Mouse (Mus musculus) C2C12 (cell line): ENCODE data around the gene Ror1. TPM values are rescaled to one million over a fixed set of nuclear protein-coding genes. Genes with fewer than 3 reads are reported as not detected.

ENCODE experiments used
- H3K27me3 ChIP-seq: one replicate; pipeline ENCODE4 v1.6.1; 2011; ENCODE audit not compliant: control insufficient read depth, insufficient read depth, insufficient read length
- H3K36me3 ChIP-seq: one replicate; pipeline ENCODE4 v1.6.1; 2011; ENCODE audit not compliant: control insufficient read depth, insufficient read depth
- H3K4me3 ChIP-seq: one replicate; pipeline ENCODE4 v1.5.1; 2011; ENCODE audit warnings: mild to moderate bottlenecking, control low read depth; ENCODE audit not compliant: poor library complexity, insufficient read depth, severe bottlenecking
- H3K79me2 ChIP-seq: one replicate; pipeline ENCODE4 v1.6.1; 2011; ENCODE audit not compliant: control insufficient read depth, insufficient read depth
- H3K79me3 ChIP-seq: one replicate; pipeline ENCODE4 v1.6.1; 2011; ENCODE audit warnings: low read depth, control low read depth
- H3ac ChIP-seq: one replicate; pipeline ENCODE3; 2011; ENCODE audit warnings: low read depth; ENCODE audit not compliant: control insufficient read depth, insufficient read length
- CEBPB ChIP-seq: IDR thresholded peaks from one replicate; pipeline ENCODE4 v1.6.1; 2011; ENCODE audit warnings: low read depth, mild to moderate bottlenecking, control low read depth, moderate library complexity
- CTCF ChIP-seq: IDR thresholded peaks from one replicate; pipeline ENCODE4 v1.5.1; 2011; ENCODE audit not compliant: control insufficient read depth, insufficient read depth, insufficient read length
- FOSL1 ChIP-seq: IDR thresholded peaks from one replicate; pipeline ENCODE4 v1.8.0; 2011; ENCODE audit warnings: mild to moderate bottlenecking, low read length; ENCODE audit not compliant: poor library complexity, insufficient read depth, severe bottlenecking
- MAX ChIP-seq: IDR thresholded peaks from one replicate; pipeline ENCODE4 v1.6.1; 2011; ENCODE audit warnings: mild to moderate bottlenecking, control low read depth
- MYOD1 ChIP-seq: IDR thresholded peaks from one replicate; pipeline ENCODE4 v1.6.1; 2011; ENCODE audit warnings: low read depth; ENCODE audit not compliant: control insufficient read depth, insufficient read length
- MYOG ChIP-seq: IDR thresholded peaks from one replicate; pipeline ENCODE4 v1.6.1; 2011; ENCODE audit not compliant: control insufficient read depth, insufficient read length; ENCODE audit errors: extremely low read depth
- USF1 ChIP-seq: IDR thresholded peaks from one replicate; pipeline ENCODE4 v1.6.1; 2011; ENCODE audit warnings: low read depth, mild to moderate bottlenecking, control low read depth, moderate library complexity
- polyA plus RNA-seq: library from polyadenylated mRNA; unstranded; fragments of >200 nt; fragmentation: generic; extraction: Trizol; gene quantifications from one replicate; pipeline ENCODE4 v1.2.1, GENCODE M21; 2012; ENCODE audit warnings: missing spikeins

Ror1 gene
- polyA plus RNA-seq, 1 experiment = 0.04 TPM

DNA sequence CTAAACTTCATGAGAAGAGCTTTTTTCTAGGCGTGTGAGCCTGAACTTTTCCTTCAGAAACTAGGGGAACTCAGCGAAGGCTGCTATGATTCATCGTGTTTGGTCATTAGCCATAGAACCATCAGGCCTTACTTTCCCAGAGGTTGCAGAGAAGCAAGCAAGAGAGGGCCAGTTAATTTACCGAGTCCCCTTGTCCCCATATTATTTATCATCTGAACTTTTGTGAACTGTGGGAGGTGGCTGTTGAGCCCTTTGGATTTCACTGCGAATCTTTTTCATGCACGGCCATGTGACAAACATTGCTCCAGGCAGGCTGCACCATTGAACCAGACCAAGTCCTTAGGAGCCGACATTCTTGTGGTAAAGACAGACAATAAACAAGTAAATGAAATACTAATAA lies 152.2 kb downstream of the Ror1 start:
- TF ChIP-seq MYOD1 (no peak), FOSL1 (no peak), USF1 (no peak), CEBPB (no peak), MYOG (no peak), CTCF (no peak), MAX (no peak)
- Histone ChIP-seq H3K79me3 (no peaks in the 10 kb centered on the region), H3K79me2 (no peaks in the 10 kb centered on the region), H3K4me3 (no peak overlapping the region), H3K36me3 (no peaks in the 10 kb centered on the region), H3K27me3 (no peaks in the 10 kb centered on the region), H3ac (no peak overlapping the region)

DNA sequence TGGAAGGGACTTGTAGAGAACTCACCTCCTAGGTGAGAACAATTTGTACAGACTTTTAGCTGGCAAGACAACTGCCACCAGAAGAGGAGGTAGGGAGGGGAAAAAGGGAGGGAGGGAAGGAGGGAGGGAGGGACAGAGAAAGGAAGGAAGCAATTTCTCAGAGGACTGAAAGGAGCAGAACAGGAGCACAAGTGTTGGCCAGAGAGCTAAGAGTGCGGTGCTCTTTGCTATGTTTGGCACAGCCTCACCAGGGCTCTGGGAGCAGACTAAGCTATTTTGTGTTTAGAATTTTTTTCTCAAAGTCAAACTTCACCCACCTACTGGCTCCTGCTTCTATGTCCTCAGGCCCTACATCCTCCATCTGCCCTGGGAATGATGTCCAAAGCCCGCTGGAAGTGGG lies 152.7 kb downstream of the Ror1 start:
- no peak overlapping the region for H3ac ChIP-seq
- H3K36me3 ChIP-seq = no peaks in the 10 kb centered on the region
- H3K27me3 ChIP-seq = no peaks in the 10 kb centered on the region
- H3K4me3 ChIP-seq = no peak overlapping the region
- no peaks in the 10 kb centered on the region for H3K79me3 ChIP-seq
- H3K79me2 ChIP-seq = no peaks in the 10 kb centered on the region
- TF ChIP-seq MYOD1 = no peak
- no peak for TF ChIP-seq CEBPB
- TF ChIP-seq MYOG = no peak
- no peak for TF ChIP-seq MAX
- TF ChIP-seq USF1 = no peak
- no peak for TF ChIP-seq CTCF
- no peak for TF ChIP-seq FOSL1

DNA sequence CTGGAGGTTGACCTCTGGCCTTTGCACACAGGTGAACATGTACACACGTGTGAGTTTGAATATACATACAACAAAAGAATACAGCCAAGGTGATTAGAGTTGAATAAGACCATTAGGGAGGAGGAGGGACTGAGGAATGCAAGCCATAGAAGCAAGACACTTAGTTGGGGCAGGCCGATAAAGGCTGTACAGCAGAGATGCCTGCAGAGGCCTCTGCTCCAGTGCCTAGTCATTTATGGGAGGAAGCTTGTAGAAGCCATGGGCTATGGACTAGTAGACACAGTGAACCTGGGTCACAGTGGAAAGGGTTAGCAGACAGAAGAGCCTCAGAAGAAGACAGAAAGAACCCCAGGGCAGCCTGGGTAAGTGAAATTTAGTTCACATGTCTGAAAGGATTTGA lies 155.7 kb downstream of the Ror1 start:
- no peaks in the 10 kb centered on the region for H3K27me3 ChIP-seq
- no peak overlapping the region for H3K4me3 ChIP-seq
- TF ChIP-seq FOSL1 (no peak), USF1 (no peak), MAX (no peak), MYOD1 (no peak), CEBPB (no peak), MYOG (no peak), CTCF (no peak)
- H3ac ChIP-seq = no peak overlapping the region
- H3K79me2 ChIP-seq = no peaks in the 10 kb centered on the region
- H3K79me3 ChIP-seq = no peaks in the 10 kb centered on the region
- H3K36me3 ChIP-seq = no peaks in the 10 kb centered on the region

DNA sequence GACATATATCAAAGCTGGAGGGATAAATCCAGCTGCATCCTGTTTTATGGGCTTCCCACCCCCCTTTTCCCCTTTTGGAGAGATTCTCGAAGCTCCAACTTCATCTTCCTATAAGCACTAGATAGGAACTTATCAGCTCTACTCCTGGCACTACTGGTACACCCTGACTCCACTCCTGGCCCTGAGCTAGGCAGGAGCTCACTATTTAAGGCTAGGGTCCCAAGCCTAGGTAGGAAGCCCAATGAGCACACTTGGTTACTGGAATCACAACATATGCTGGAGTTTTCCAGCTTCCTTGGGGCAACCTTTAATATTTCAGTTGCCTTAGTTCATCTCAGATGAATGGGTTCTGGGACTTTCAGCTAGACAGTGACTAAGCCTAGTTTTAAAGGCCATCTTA lies 156.5 kb downstream of the Ror1 start:
- Histone ChIP-seq H3K4me3 (no peak overlapping the region), H3ac (no peak overlapping the region), H3K79me3 (no peaks in the 10 kb centered on the region), H3K36me3 (no peaks in the 10 kb centered on the region), H3K27me3 (no peaks in the 10 kb centered on the region), H3K79me2 (no peaks in the 10 kb centered on the region)
- TF ChIP-seq MYOD1 (no peak), CTCF (no peak), MAX (no peak), MYOG (no peak), FOSL1 (no peak), USF1 (no peak), CEBPB (no peak)

DNA sequence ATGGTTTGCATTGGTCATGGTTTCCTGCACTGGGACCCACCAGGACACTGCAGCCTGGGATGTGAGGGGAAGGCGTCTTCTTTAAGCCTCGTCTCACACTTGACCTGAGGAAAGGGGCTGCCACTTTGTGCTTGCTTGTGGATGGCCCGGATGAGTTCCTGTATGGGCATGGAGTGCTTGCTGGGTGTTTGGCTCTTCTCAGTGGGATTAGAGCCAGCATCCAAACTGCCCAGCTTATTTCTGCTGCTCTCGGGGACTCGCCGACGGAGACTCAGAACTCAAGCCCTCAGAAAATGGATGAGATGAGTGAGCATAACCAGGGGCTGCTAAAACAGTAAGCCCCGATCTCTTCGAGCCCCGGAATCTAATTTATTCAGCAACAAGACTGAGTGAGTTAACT lies 157.1 kb downstream of the Ror1 start:
- no peaks in the 10 kb centered on the region for H3K36me3 ChIP-seq
- TF ChIP-seq MYOG = no peak
- no peak for TF ChIP-seq MAX
- TF ChIP-seq CTCF = no peak
- TF ChIP-seq USF1 = no peak
- TF ChIP-seq MYOD1 = no peak
- no peak for TF ChIP-seq FOSL1
- no peak for TF ChIP-seq CEBPB

DNA sequence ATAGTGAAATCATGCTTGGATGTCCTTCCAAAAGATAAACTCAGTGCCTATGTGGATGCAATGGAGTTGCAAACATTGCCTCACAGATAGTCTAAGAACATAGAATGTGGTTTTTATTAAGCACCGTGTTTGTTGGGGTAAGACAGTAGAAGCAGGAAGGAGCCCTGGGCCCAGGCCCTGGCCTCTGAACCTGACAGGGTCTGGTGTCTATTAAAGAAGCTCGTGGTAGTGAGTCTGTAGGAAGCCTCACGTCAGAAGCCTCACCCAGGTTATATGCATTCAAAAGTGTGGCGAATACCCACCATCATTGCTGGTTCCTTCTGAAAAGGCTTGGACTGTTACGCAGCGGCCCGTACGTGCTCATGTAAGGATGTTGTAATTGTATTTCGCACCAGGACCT lies 157.8 kb downstream of the Ror1 start:
- Histone ChIP-seq H3ac (no peak overlapping the region), H3K79me2 (no peaks in the 10 kb centered on the region), H3K4me3 (no peak overlapping the region), H3K27me3 (no peaks in the 10 kb centered on the region), H3K36me3 (no peaks in the 10 kb centered on the region), H3K79me3 (no peaks in the 10 kb centered on the region)
- TF ChIP-seq MYOG = no peak
- TF ChIP-seq MAX = no peak
- no peak for TF ChIP-seq FOSL1
- no peak for TF ChIP-seq CEBPB
- TF ChIP-seq CTCF = no peak
- no peak for TF ChIP-seq MYOD1
- no peak for TF ChIP-seq USF1

More for the DNA sequence above, 157.1 kb downstream of the Ror1 start:
- Histone ChIP-seq H3ac (no peak overlapping the region), H3K79me3 (no peaks in the 10 kb centered on the region), H3K79me2 (no peaks in the 10 kb centered on the region), H3K4me3 (no peak overlapping the region), H3K27me3 (no peaks in the 10 kb centered on the region)
